Mouse (Mus musculus) midbrain, embryonic 14.5 days (tissue): Measurements from ENCODE around the gene Vmn1r160. TPM values are rescaled to one million over a fixed set of nuclear protein-coding genes. Genes with fewer than 3 reads are reported as not detected.
"Not testable (repeated sequence)": the region's sequence is repeated elsewhere in the genome, so short reads cannot be mapped to it uniquely, and the experiment has no call there.

ENCODE experiments used
- ATAC-seq: fragments of 200-750 bp; cut with Nextera tagmentation; 2 replicates; pipeline ENCODE4 v1.8.0; 2017; ENCODE audit warnings: moderate number of reproducible peaks, moderate library complexity; ENCODE audit not compliant: low FRiP score, low TSS enrichment
- DNase-seq: peaks from one replicate; pipeline ENCODE4 v3.0.0-alpha.2; 2015
- H3K27ac ChIP-seq: fragments of 300-500 bp; sonication (generic); replicated peaks from 2 replicates; pipeline ENCODE4 v1.5.1; 2014; ENCODE audit warnings: mild to moderate bottlenecking, low read depth, low read length, moderate library complexity
- H3K27me3 ChIP-seq: fragments of 300-500 bp; sonication (generic); 2 replicates; pipeline ENCODE4 v1.6.1; 2014; ENCODE audit warnings: low read length, control low read depth, mixed read lengths; ENCODE audit not compliant: control insufficient read depth, insufficient read depth
- H3K36me3 ChIP-seq: fragments of 300-500 bp; sonication (generic); 2 replicates; pipeline ENCODE4 v1.6.1; 2014; ENCODE audit warnings: low read length, control low read depth; ENCODE audit not compliant: control insufficient read depth, insufficient read depth
- H3K4me1 ChIP-seq: fragments of 300-500 bp; sonication (generic); 2 replicates; pipeline ENCODE4 v1.6.1; 2014; ENCODE audit warnings: mild to moderate bottlenecking, antibody characterized with exemption, low read length, control low read depth; ENCODE audit not compliant: control insufficient read depth, insufficient read depth
- H3K4me2 ChIP-seq: fragments of 300-500 bp; sonication (generic); 2 replicates; pipeline ENCODE4 v1.6.1; 2014; ENCODE audit warnings: mild to moderate bottlenecking, low read length, moderate library complexity
- H3K4me3 ChIP-seq: fragments of 300-500 bp; sonication (generic); replicated peaks from 2 replicates; pipeline ENCODE4 v1.5.1; 2014; ENCODE audit warnings: low read depth, low read length
- H3K9ac ChIP-seq: fragments of 300-500 bp; sonication (generic); replicated peaks from 2 replicates; pipeline ENCODE4 v1.6.1; 2014; ENCODE audit warnings: mild to moderate bottlenecking, low read length, moderate library complexity
- H3K9me3 ChIP-seq: fragments of 300-500 bp; sonication (generic); 2 replicates; pipeline ENCODE4 v1.6.1; 2016; ENCODE audit warnings: low read length, control low read depth, mixed read lengths; ENCODE audit not compliant: control insufficient read depth
- WGBS: fragments of 180-500 bp; shearing (Covaris S2); extraction: QIAGEN DNeasy Blood & Tissue Kit; methylation state at CpG from one replicate; pipeline ENCODE4 v1.1.7; 2014; 5-methylcytosine and 5-hydroxymethylcytosine counted together
- polyA plus RNA-seq: library from polyadenylated mRNA; unstranded; fragments of >200 nt; fragmentation: Nextera tagmentation; extraction: Ambion mirVana; gene quantifications from 2 replicates; pipeline ENCODE4 v1.2.1, GENCODE M21; 2014

The Vmn1r160 gene
- not detected in 2 replicates for polyA plus RNA-seq

DNA sequence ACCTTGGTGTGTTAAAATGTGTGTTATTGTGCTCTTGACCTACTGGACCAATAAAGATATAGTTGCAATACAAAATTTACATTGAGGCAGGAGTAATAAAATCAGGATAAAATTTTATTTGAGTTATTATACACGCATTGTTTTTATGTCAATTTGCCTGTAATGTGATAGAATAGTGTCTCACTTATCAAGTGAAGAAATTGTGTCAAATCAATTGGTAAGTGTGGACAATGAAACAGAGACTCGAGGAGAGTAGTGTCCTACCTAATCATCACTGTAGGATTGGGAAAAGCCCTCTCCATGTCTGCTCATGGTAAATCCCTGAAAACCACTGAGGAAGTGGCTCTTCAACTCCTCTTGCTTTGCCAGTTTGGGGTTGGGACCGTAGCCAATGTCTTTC, at the start of gene Vmn1r160:
TSS of gene Vmn1r160 (plus strand) at position 301 of the 400 bp plus-strand sequence.
- H3K9me3 ChIP-seq, H3K4me2 ChIP-seq, H3K36me3 ChIP-seq, H3K9ac ChIP-seq, DNase-seq, H3K4me1 ChIP-seq, H3K4me3 ChIP-seq, H3K27ac ChIP-seq, ATAC-seq, H3K27me3 ChIP-seq: not testable (repeated sequence)
- 37% methylated on average over 1 of the region's 3 CpGs for WGBS

DNA sequence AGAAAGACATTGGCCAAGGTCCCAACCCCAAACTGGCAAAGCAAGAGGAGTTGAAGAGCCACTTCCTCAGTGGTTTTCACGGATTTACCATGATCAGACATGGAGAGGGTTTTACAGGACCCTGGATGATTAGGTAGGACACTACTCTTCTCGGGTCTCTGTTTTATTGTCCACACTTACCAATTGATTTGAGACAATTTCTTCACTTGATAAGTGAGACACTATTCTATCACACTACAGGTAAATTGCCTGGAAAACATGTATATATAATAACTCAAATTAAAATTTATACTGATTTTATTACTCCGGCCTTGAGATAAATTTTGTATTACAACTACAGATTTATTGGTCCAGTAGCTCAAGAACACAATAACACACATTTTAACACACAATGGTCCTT, 27.5 kb upstream of the Vmn1r160 start, which contains the start of gene Vmn1r159:
TSS of gene Vmn1r159 (minus strand) at position 101 of the 400 bp plus-strand sequence.
- H3K4me2 ChIP-seq, H3K27ac ChIP-seq, DNase-seq, H3K4me1 ChIP-seq, H3K9ac ChIP-seq, ATAC-seq, H3K36me3 ChIP-seq, H3K9me3 ChIP-seq, H3K4me3 ChIP-seq, H3K27me3 ChIP-seq: not testable (repeated sequence)
- 50% methylated on average over 2 of the region's 3 CpGs for WGBS

Other genes starting within 250 kb of the Vmn1r160 start
- not detected in 2 replicates for gene Vmn1r155, start 213.2 kb upstream of the Vmn1r160 start, polyA plus RNA-seq
- gene Gm8693, start 178.9 kb upstream of the Vmn1r160 start, polyA plus RNA-seq: not detected in 2 replicates
- gene Gm4567, start 151.5 kb upstream of the Vmn1r160 start, polyA plus RNA-seq: not detected in 2 replicates
- not detected in 2 replicates for gene Vmn1r157, start 109.5 kb upstream of the Vmn1r160 start, polyA plus RNA-seq
- gene Vmn1r158, start 80.4 kb upstream of the Vmn1r160 start, polyA plus RNA-seq: not detected in 2 replicates
- gene Vmn1r159, start 27.6 kb upstream of the Vmn1r160 start, polyA plus RNA-seq: not detected in 2 replicates
- not detected in 2 replicates for gene Gm4214, start 113.4 kb downstream of the Vmn1r160 start, polyA plus RNA-seq
- gene Gm4216, start 148.7 kb downstream of the Vmn1r160 start, polyA plus RNA-seq: not detected in 2 replicates
- gene Vmn1r163, start 184.3 kb downstream of the Vmn1r160 start, polyA plus RNA-seq: not detected in 2 replicates
- gene Gm8720, start 196.2 kb downstream of the Vmn1r160 start, polyA plus RNA-seq: not detected in 2 replicates